Mouse (Mus musculus) stomach, postnatal 0 days (tissue): Measurements from ENCODE around the gene Ccsap. TPM values are rescaled to one million over a fixed set of nuclear protein-coding genes. Genes with fewer than 3 reads are reported as not detected.

Source experiments
- ATAC-seq: fragments of 200-750 bp; cut with Nextera tagmentation; 2 replicates; pipeline ENCODE4 v1.8.0; 2017; ENCODE audit not compliant: low FRiP score, low TSS enrichment
- DNase-seq: peaks from one replicate; pipeline ENCODE4 v3.0.0-alpha.2; 2016; ENCODE audit warnings: low spot score
- H3K27ac ChIP-seq: fragments of 300-500 bp; sonication (generic); replicated peaks from 2 replicates; pipeline ENCODE4 v1.5.1; 2014; ENCODE audit warnings: mild to moderate bottlenecking, control low read depth
- H3K27me3 ChIP-seq: fragments of 300-500 bp; sonication (generic); 2 replicates; pipeline ENCODE4 v1.6.1; 2014; ENCODE audit warnings: low read length; ENCODE audit not compliant: control insufficient read depth, insufficient read depth
- H3K36me3 ChIP-seq: fragments of 300-500 bp; sonication (generic); 2 replicates; pipeline ENCODE4 v1.6.1; 2014; ENCODE audit warnings: low read length, mixed read lengths; ENCODE audit not compliant: control insufficient read depth, insufficient read depth
- H3K4me1 ChIP-seq: fragments of 300-500 bp; sonication (generic); replicated peaks from 2 replicates; pipeline ENCODE4 v1.6.1; 2014; ENCODE audit warnings: antibody characterized with exemption; ENCODE audit not compliant: control insufficient read depth, insufficient read depth
- H3K4me2 ChIP-seq: fragments of 300-500 bp; sonication (generic); replicated peaks from 2 replicates; pipeline ENCODE4 v1.6.1; 2014; ENCODE audit warnings: low read depth, mild to moderate bottlenecking, control low read depth, moderate library complexity
- H3K4me3 ChIP-seq: fragments of 300-500 bp; sonication (generic); 2 replicates; pipeline ENCODE4 v1.5.1; 2014; ENCODE audit warnings: low read depth, low read length, control low read depth
- H3K9ac ChIP-seq: fragments of 300-500 bp; sonication (generic); 2 replicates; pipeline ENCODE4 v1.6.1; 2014; ENCODE audit warnings: mild to moderate bottlenecking, low read length, control low read depth, mixed read lengths
- H3K9me3 ChIP-seq: fragments of 300-500 bp; sonication (generic); 2 replicates; pipeline ENCODE4 v1.6.1; 2016; ENCODE audit warnings: low read length; ENCODE audit not compliant: control insufficient read depth
- CTCF ChIP-seq: IDR thresholded peaks from 2 replicates; pipeline ENCODE4 v1.5.1; 2016; ENCODE audit warnings: antibody characterized with exemption, low read depth, mild to moderate bottlenecking, moderate library complexity
- EP300 ChIP-seq: optimal IDR thresholded peaks from 2 replicates; pipeline ENCODE3; 2016; ENCODE audit warnings: antibody characterized with exemption
- WGBS: fragments of 180-500 bp; shearing (Covaris S2); extraction: QIAGEN DNeasy Blood & Tissue Kit; methylation state at CpG from one replicate; pipeline ENCODE4 v1.1.7; 2014; 5-methylcytosine and 5-hydroxymethylcytosine counted together
- polyA plus RNA-seq: library from polyadenylated mRNA; unstranded; fragments of >200 nt; fragmentation: Nextera tagmentation; extraction: Ambion mirVana; gene quantifications from 2 replicates; pipeline ENCODE4 v1.2.1, GENCODE M21; 2015

Gene Ccsap
- polyA plus RNA-seq, 1 experiment from 2014 or later, result 0.91 TPM

DNA sequence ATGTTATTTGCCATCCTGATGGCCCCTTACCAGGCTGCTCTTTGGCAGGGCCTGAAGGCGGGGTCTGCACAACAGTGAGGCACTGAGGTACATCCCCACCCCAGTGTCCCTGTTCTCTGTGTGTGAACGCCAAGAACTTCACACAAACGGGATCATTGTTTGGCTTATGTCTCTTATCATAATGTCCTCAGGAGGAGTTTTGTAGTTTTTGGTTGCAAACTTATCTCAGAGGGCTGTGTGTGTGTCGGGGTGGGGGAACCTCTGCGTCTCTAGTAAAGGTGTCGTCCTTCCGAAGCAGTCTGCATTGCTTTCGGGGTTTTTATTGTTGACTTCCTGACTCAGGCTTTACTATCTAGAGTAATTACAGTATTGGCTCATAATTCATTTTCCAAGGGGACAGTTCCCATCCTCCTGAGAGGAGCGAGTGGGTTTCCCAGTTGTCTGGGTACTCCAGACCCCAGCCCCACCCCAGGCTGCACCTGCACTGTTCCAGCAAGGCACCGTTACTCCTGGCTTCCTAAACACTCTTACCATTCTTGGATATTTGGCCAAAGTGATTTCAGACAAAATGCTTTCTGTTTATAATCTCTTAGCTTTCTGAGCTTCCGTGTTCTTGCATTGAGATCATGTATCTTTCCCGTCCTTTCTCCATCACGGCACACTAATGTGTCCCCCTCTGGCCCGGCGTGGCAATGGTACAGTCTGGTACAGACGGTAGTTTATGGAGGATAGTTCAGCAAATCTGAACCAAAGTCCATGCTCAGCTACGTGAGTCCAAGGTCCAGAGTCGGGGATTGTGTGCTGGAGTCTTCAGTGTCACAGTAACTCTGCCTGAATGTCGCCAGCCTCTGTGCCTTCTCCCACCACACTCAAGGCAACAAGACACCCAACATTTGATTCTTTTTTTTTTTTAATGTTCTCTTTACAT lies 40.1 kb downstream of the Ccsap start:
- Histone ChIP-seq H3K36me3 (no peaks in the 10 kb centered on the region), H3K4me2 (no peak overlapping the region), H3K4me1 (no peaks in the 10 kb centered on the region), H3K9ac (no peak overlapping the region), H3K27me3 (no peaks in the 10 kb centered on the region), H3K27ac (no peak overlapping the region), H3K9me3 (no peaks in the 10 kb centered on the region), H3K4me3 (no peak overlapping the region)
- WGBS, result 79% methylated on average over 19 of the region's 19 CpGs
- TF ChIP-seq EP300, result no peak
- no peak for TF ChIP-seq CTCF
- 0 out of 2 replicates have a peak, but pooled peaks have one; percentile 51 for ATAC-seq
- DNase-seq, result no peak

DNA sequence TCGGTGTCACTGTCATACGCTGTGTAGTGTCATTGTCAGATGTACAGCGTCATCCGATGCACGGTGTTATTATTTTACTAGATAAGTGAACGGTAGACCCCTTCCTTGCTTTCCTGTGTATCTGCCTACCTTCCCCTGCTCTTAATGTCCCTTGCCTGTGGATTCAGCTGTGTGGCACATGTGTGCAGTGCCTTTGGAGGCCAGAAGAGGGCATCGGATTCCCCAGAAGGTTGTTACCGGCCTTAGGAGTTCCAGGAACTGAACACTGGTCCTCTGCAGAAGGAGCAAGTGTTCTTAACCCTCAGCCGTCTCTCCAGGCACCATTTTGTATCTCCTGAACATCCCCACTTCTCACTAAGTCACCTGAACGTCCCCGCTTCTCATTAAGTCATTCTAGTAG lies 42.3 kb downstream of the Ccsap start:
- Histone ChIP-seq H3K4me3 (no peak overlapping the region), H3K4me2 (no peak overlapping the region), H3K9ac (no peak overlapping the region), H3K4me1 (no peaks in the 10 kb centered on the region), H3K9me3 (no peaks in the 10 kb centered on the region), H3K27ac (no peak overlapping the region), H3K36me3 (no peaks in the 10 kb centered on the region), H3K27me3 (no peaks in the 10 kb centered on the region)
- ATAC-seq (no peak), DNase-seq (no peak)
- TF ChIP-seq EP300 (no peak), CTCF (peak; percentile 31; the same call in 1 of the 2 replicates)
- WGBS, result 88% methylated on average over 11 of the region's 11 CpGs

DNA sequence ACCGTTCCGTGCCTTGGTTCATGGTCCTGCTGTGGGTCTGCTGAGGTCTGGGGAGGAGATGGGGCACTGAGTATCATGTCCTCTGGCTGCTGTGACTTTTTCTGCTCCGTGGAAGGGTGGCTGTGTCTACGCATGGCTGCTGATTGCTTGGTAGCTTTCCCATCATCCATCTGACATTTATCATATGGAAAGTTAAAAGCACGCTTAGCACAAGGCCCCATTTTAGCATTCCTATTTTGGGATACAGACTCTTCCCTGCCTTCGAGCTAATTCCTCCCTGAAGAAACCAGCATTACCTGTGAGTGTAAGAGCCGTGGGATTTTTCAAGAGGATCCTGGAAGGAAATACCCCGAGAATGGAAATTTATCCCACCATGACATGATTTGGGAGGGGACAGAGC lies 43.1 kb downstream of the Ccsap start:
- H3K9ac ChIP-seq, result no peak overlapping the region
- no peaks in the 10 kb centered on the region for H3K27me3 ChIP-seq
- no peak overlapping the region for H3K4me2 ChIP-seq
- DNase-seq (no peak), ATAC-seq (no peak)
- no peaks in the 10 kb centered on the region for H3K4me1 ChIP-seq
- WGBS, result 83% methylated on average over 8 of the region's 8 CpGs
- TF ChIP-seq CTCF, result no peak
- no peak for TF ChIP-seq EP300
- no peaks in the 10 kb centered on the region for H3K9me3 ChIP-seq
- no peaks in the 10 kb centered on the region for H3K36me3 ChIP-seq
- H3K4me3 ChIP-seq, result no peak overlapping the region
- no peak overlapping the region for H3K27ac ChIP-seq

DNA sequence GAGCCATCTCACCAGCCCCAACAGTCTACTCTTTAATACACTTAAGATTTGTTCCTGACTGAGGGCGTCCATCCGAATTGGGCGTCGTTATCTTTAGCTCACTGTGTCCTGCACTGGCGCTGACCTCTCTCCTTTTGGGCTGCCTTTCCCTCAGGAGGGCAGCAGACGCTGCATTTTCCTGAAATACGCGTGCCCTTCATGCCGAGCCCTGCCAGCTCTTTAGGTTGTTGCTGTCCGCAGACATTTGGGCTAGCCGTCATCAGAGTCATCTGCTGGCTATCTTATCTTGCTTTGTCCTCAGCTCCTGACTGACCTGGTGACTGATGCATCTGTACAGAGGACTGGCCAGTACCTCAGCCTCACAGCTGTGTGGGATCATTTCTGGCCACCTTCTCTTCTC lies 44.7 kb downstream of the Ccsap start:
- H3K36me3 ChIP-seq, result no peaks in the 10 kb centered on the region
- no peak overlapping the region for H3K4me3 ChIP-seq
- H3K27ac ChIP-seq, result no peak overlapping the region
- H3K4me2 ChIP-seq, result no peak overlapping the region
- TF ChIP-seq CTCF (no peak), EP300 (no peak)
- H3K27me3 ChIP-seq, result no peaks in the 10 kb centered on the region
- WGBS, result 85% methylated on average over 11 of the region's 11 CpGs
- H3K4me1 ChIP-seq, result no peaks in the 10 kb centered on the region
- ATAC-seq, result no peak; the same call in 1 of the 2 replicates
- no peaks in the 10 kb centered on the region for H3K9me3 ChIP-seq
- DNase-seq, result no peak
- no peak overlapping the region for H3K9ac ChIP-seq

DNA sequence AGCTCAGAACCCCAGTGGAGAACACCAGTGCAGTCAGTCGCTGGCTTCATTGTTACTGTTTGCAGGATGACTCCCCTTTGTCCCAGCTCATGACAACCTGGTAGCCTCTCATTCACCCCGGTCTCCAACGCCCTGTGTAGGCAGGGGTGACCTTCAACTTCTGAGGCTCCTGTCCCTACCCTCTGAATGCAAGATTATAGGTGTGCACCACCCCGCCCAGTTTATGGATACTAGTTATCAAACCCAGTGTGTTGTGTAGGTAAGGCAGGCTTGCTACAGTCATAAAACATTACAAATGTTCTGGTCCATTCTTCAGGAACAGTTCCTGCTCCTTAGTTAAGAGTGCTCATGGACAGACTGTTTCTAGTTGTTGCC lies 46.1 kb downstream of the Ccsap start:
- no peak overlapping the region for H3K27ac ChIP-seq
- no peaks in the 10 kb centered on the region for H3K36me3 ChIP-seq
- H3K9me3 ChIP-seq, result no peaks in the 10 kb centered on the region
- no peak overlapping the region for H3K4me2 ChIP-seq
- WGBS, result 78% methylated on average over 4 of the region's 4 CpGs
- no peak overlapping the region for H3K9ac ChIP-seq
- H3K27me3 ChIP-seq, result no peaks in the 10 kb centered on the region
- TF ChIP-seq EP300 (no peak), CTCF (no peak)
- DNase-seq (no peak), ATAC-seq (peak; percentile 76)
- no peak overlapping the region for H3K4me3 ChIP-seq
- H3K4me1 ChIP-seq, result no peaks in the 10 kb centered on the region

DNA sequence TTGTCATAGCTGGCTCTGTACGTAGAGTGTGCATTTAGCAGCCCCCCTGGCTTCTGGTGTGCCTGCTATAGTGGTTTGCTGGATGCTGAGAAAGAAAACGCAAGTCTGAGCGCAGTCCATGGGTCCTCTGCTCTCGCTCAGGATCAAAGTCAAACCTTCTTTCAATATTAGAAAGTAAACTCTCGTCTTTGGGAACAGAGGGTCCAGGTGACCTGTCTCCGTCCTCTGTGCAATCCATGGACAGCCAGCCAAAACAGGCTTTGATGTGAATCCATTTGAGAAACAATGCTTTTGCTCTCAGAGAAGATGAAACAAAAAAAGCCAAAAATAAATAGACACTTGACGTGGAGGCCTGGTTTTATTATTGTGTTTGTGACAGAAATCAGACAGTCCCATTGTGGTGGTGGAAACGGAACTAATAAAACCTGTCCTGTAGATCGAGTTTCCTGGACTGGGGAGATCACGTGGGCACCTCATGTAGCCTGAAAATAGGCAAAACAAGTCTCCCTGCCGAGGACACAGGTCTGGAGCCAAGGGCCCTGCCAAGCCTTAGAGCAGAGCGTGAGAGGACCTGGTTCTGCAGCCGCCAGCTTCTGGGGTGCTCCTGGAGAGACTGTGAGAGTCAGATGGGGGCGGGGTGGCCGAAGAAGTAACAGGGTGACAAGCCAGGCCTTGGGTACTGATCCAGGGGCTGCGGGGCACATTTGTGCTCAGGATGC lies 46.7 kb downstream of the Ccsap start:
- Histone ChIP-seq H3K4me2 (no peak overlapping the region), H3K4me3 (no peak overlapping the region), H3K4me1 (no peaks in the 10 kb centered on the region), H3K9me3 (no peaks in the 10 kb centered on the region), H3K9ac (no peak overlapping the region), H3K27me3 (no peaks in the 10 kb centered on the region), H3K36me3 (no peaks in the 10 kb centered on the region), H3K27ac (no peak overlapping the region)
- ATAC-seq (peak; percentile 27), DNase-seq (no peak)
- no peak for TF ChIP-seq CTCF
- 64% methylated on average over 16 of the region's 16 CpGs for WGBS
